ENCODE assay signal across 13 mouse cellular contexts in the genomic region with DNA sequence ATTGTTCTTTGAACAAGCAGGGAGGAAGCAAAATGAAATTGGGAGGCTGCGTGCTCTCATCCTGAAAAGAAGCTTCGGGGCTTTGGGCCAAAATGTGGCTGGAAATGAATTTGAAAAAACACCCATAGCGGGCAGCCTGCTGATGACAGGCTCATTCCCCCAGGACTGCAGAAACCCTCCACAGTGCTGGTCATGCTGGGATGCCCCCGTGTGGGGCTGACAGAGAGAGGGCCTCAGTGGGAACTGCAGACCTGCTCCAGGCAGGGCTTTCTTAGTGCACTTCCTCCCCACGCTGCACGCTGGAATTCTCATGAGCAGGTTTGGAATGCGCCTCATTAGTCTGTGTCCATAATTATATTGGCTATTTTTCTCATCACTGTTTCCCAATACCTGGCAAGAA.
DNase-seq lines count a peak whose midpoint lies in the region; ATAC-seq and TF ChIP-seq lines count a peak whose summit lies in the region.
"Had no signal": no experiment of that assay in that cellular context is flagged by ENCODE, and none has a peak within 500 bp of the region (broad histone marks: within the 10 kb centered on the region; RNA-seq: fewer than 3 reads in every experiment).

No protein-coding gene starts in this region.

- H3K9ac ChIP-seq in kidney, postnatal 0 days (ENCODE audit: low read depth, low read length): no peak overlapping the region
- H3K9ac ChIP-seq in lung, postnatal 0 days (replicated peaks; ENCODE audit: low read depth): no peak overlapping the region
- H3K9ac ChIP-seq in midbrain, postnatal 0 days (replicated peaks; ENCODE audit: low read length, poor library complexity, severe bottlenecking): no peak overlapping the region
- H3K9ac ChIP-seq: embryonic facial prominence, embryonic 13.5 days; forebrain, embryonic 15.5 days; lung, embryonic 15.5 days had no signal

- H3K36me3 ChIP-seq in kidney, postnatal 0 days (ENCODE audit: insufficient read depth, low read length): no peaks in the 10 kb centered on the region
- no peaks in the 10 kb centered on the region for H3K36me3 ChIP-seq in lung, postnatal 0 days (ENCODE audit: insufficient read depth, low read length)
- H3K36me3 ChIP-seq in midbrain, postnatal 0 days (ENCODE audit: insufficient read depth, low read length): no peaks in the 10 kb centered on the region
- H3K36me3 ChIP-seq: embryonic facial prominence, embryonic 13.5 days; forebrain, embryonic 15.5 days; lung, embryonic 15.5 days had no signal

- peak; percentile 10 for DNase-seq in gastrocnemius, adult 18-20 months (ENCODE audit: low spot score)
- no peak for DNase-seq in gastrocnemius, adult 8-10 months (ENCODE audit: low spot score in 2 of 2)
- DNase-seq in kidney, postnatal 0 days (ENCODE audit: low spot score): no peak
- DNase-seq in kidney, adult 8-10 months: no peak
- no peak for DNase-seq in lung, postnatal 0 days (ENCODE audit: low spot score)
- DNase-seq in lung, postnatal 4 days: no peak
- peak; percentile 31 for DNase-seq in midbrain, postnatal 0 days (ENCODE audit: low spot score)
- no peak for DNase-seq in urinary bladder, adult 18-20 months (ENCODE audit: low spot score in 2 of 2)
- DNase-seq: adrenal gland, postnatal 14 days; right cerebral cortex, postnatal 4 days had no signal

- H3K4me2 ChIP-seq in kidney, postnatal 0 days (ENCODE audit: low read length): no peak overlapping the region
- no peak overlapping the region for H3K4me2 ChIP-seq in lung, postnatal 0 days (replicated peaks; ENCODE audit: low read depth, low read length)
- H3K4me2 ChIP-seq in midbrain, postnatal 0 days (ENCODE audit: low read depth, low read length, poor library complexity, severe bottlenecking): no peak overlapping the region
- H3K4me2 ChIP-seq: embryonic facial prominence, embryonic 13.5 days; forebrain, embryonic 15.5 days; lung, embryonic 15.5 days had no signal

- no peaks in the 10 kb centered on the region for H3K9me3 ChIP-seq in kidney, postnatal 0 days (replicated peaks; ENCODE audit: low read length)
- H3K9me3 ChIP-seq in lung, postnatal 0 days (ENCODE audit: low read length): no peaks in the 10 kb centered on the region
- H3K9me3 ChIP-seq in midbrain, postnatal 0 days (ENCODE audit: low read length): no peaks in the 10 kb centered on the region
- H3K9me3 ChIP-seq: embryonic facial prominence, embryonic 13.5 days; forebrain, embryonic 15.5 days; lung, embryonic 15.5 days had no signal

- no peaks in the 10 kb centered on the region for H3K4me1 ChIP-seq in kidney, postnatal 0 days (replicated peaks; ENCODE audit: insufficient read depth, low read length)
- H3K4me1 ChIP-seq in lung, postnatal 0 days (ENCODE audit: insufficient read depth, low read depth, low read length): peaks cover 4% of the 10 kb centered on the region; the same call in 1 of the 2 replicates
- H3K4me1 ChIP-seq in midbrain, postnatal 0 days (ENCODE audit: insufficient read depth, low read length): peaks cover 3% of the 10 kb centered on the region
- H3K4me1 ChIP-seq: embryonic facial prominence, embryonic 13.5 days; lung, embryonic 15.5 days had no signal

- no peak overlapping the region for H3K27ac ChIP-seq in kidney, postnatal 0 days
- H3K27ac ChIP-seq in lung, postnatal 0 days (ENCODE audit: low read length): no peak overlapping the region
- no peak overlapping the region for H3K27ac ChIP-seq in midbrain, postnatal 0 days (ENCODE audit: low read depth, low read length)
- H3K27ac ChIP-seq: embryonic facial prominence, embryonic 13.5 days; forebrain, embryonic 15.5 days; lung, embryonic 15.5 days had no signal

- TF ChIP-seq EP300 in lung, postnatal 0 days (IDR thresholded peaks at IDR 0.05): no peak

- 58% methylated on average over 7 of the region's 7 CpGs for WGBS in kidney, postnatal 0 days
- 57% methylated on average over 7 of the region's 7 CpGs for WGBS in lung, postnatal 0 days
- WGBS in midbrain, postnatal 0 days: 40% methylated on average over 7 of the region's 7 CpGs

- 0 out of 2 replicates have a peak, but pooled peaks have one; percentile 5 for TF ChIP-seq CTCF in kidney, postnatal 0 days (IDR thresholded peaks at IDR 0.05; ENCODE audit: low read depth)
- 0 out of 2 replicates have a peak, but pooled peaks have one; percentile 13 for TF ChIP-seq CTCF in lung, postnatal 0 days (IDR thresholded peaks at IDR 0.05)
- TF ChIP-seq CTCF in midbrain, postnatal 0 days (IDR thresholded peaks at IDR 0.05): peak; percentile 19; the same call in 1 of the 2 replicates

- no peak for ATAC-seq in kidney, postnatal 0 days (replicated peaks; ENCODE audit: low FRiP score, low read depth)
- ATAC-seq in lung, postnatal 0 days: no peak
- no peak for ATAC-seq in midbrain, postnatal 0 days (ENCODE audit: low FRiP score)
- ATAC-seq: forebrain, embryonic 15.5 days had no signal

- no peaks in the 10 kb centered on the region for H3K27me3 ChIP-seq in kidney, postnatal 0 days (ENCODE audit: insufficient read depth, low read length)
- no peaks in the 10 kb centered on the region for H3K27me3 ChIP-seq in lung, postnatal 0 days (replicated peaks; ENCODE audit: insufficient read depth, low read length)
- no peaks in the 10 kb centered on the region for H3K27me3 ChIP-seq in midbrain, postnatal 0 days (ENCODE audit: insufficient read depth, low read length)
- H3K27me3 ChIP-seq: embryonic facial prominence, embryonic 13.5 days; forebrain, embryonic 15.5 days; lung, embryonic 15.5 days had no signal

- no peak overlapping the region for H3K4me3 ChIP-seq in kidney, postnatal 0 days (replicated peaks; ENCODE audit: low read depth, low read length)
- H3K4me3 ChIP-seq in lung, postnatal 0 days (ENCODE audit: low read depth, low read length): no peak overlapping the region
- H3K4me3 ChIP-seq in midbrain, postnatal 0 days (ENCODE audit: low read depth, low read length): no peak overlapping the region
- H3K4me3 ChIP-seq: embryonic facial prominence, embryonic 13.5 days; forebrain, embryonic 15.5 days; lung, embryonic 15.5 days had no signal

Comparison
In these comparisons a context has a peak if more than half of its experiments do, and no peak if none do; other contexts are left out.
1. DNase-seq: peak in gastrocnemius, adult 18-20 months (single experiment) and midbrain, postnatal 0 days (single experiment); none in gastrocnemius, adult 8-10 months (0 of 2), kidney, postnatal 0 days (single experiment), kidney, adult 8-10 months (0 of 2), lung, postnatal 0 days (single experiment), lung, postnatal 4 days (0 of 2) and urinary bladder, adult 18-20 months (0 of 2).
2. Peak in every context shown above with its lines, with median percentiles within 50 percentile points of each other: CTCF ChIP-seq.